Mouse (Mus musculus) C2C12 (cell line): ENCODE data around the gene Senp5.

ENCODE experiments used
- CTCF ChIP-seq: IDR thresholded peaks from one replicate; pipeline ENCODE4 v1.5.1; 2011; ENCODE audit not compliant: control insufficient read depth, insufficient read depth, insufficient read length
- MAX ChIP-seq: IDR thresholded peaks from one replicate; pipeline ENCODE4 v1.6.1; 2011; ENCODE audit warnings: mild to moderate bottlenecking, control low read depth
- USF1 ChIP-seq: IDR thresholded peaks from one replicate; pipeline ENCODE4 v1.6.1; 2011; ENCODE audit warnings: low read depth, mild to moderate bottlenecking, control low read depth, moderate library complexity

GRCm38 (mm10) chr16:31944698-31945255, 58.3 kb downstream of the Senp5 start:
- no peak for TF ChIP-seq CTCF
- TF ChIP-seq MAX = no peak
- TF ChIP-seq USF1 = no peak
